Mouse (Mus musculus) gastrocnemius, postnatal 36 days (tissue): ENCODE data around the gene Ddi2. TPM values are rescaled to one million over a fixed set of nuclear protein-coding genes. Genes with fewer than 3 reads are reported as not detected.

Experiments used
- DNase-seq, 2 experiments: peaks; one replicate each; pipeline ENCODE4 v3.0.0; 2022
- intact Hi-C: fragments of 180-260 bp; cut with DNase I; formaldehyde crosslinking; loops from one replicate; pipeline ENCODE4 v1.15.1; 2025
- total RNA-seq, 2 experiments: library from RNA; stranded (reverse); gene quantifications; 2 replicates each; pipeline ENCODE4 v1.2.3; 2021

Gene Ddi2
- total RNA-seq, 2 experiments from 2014 or later = 38.7 to 50.5 TPM

DNA sequence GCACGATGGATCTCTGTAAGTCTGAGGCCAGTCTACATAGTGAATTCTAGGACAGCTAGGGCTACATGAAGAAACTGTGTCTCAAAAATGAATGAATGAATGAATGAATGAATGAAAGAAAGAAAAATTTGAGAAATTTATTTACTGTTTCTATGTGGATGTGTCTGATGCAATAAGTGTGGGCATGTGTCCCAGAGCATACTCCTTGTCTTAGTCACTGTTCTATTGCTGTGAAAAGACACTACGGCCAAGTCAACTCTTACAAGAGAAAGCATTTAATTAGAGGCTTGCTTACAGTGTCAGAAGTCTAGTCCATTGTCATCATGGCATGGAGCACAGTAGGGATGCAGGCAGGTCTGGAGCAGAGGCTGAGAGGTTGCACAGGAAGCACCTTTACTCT is 14.2 kb downstream of the Ddi2 start:
- intact Hi-C loops = no loop called here
- DNase-seq = no peak

GRCm38 (mm10) chr4:141708005-141708404 is 15.2 kb downstream of the Ddi2 start:
- intact Hi-C loops = no loop called here
- DNase-seq = no peak

DNA sequence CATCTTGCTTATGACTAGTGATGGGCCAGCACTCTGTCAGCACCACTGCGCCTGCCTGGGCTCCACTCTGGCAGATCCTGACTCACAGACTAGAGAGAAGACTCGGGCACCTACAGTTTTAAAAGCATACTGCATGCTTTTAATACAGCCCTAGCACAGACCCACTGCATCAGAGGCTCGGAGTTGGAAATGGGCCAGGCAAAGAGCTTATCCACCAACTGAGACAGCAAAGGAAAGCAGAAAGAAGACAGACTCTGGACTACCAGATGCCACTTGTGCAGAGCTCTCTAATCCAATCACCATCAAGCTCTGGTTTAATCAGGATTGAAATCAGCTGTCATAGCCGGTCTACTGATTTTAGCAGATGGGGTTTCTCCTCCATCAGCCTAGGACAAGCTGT is 17.9 kb downstream of the Ddi2 start:
- intact Hi-C loops = no loop called here
- no peak for DNase-seq

- intact Hi-C loops = no loop called here
- peak in 1 of 2 experiments; percentile 12 for DNase-seq
Measured at GRCm38 (mm10) chr4:141704625-141705024, 18.6 kb downstream of the Ddi2 start.

DNA sequence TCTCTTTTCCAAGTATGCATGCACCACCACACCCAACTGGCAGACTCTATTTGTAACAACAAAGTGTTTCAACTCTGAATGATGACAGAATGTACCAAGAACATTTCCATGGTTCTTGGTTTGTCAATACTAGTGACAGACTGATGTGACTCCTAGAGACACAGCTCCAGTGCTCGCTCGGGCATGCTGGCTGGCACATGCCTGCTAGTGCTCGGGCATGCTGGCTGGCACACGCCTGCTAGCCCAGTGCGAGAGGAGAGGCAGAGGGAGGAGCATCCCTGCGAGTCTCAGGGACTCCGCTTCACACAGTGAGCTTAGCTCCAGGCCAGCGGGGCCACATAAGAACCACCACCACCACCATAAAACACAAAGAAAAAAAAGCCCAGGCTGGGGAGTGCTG is 28.5 kb downstream of the Ddi2 start:
- intact Hi-C loops = no loop called here
- DNase-seq = no peak

- DNase-seq = no peak
- intact Hi-C loops = no loop called here
Measured at GRCm38 (mm10) chr4:141688505-141688904, 34.7 kb downstream of the Ddi2 start.

DNA sequence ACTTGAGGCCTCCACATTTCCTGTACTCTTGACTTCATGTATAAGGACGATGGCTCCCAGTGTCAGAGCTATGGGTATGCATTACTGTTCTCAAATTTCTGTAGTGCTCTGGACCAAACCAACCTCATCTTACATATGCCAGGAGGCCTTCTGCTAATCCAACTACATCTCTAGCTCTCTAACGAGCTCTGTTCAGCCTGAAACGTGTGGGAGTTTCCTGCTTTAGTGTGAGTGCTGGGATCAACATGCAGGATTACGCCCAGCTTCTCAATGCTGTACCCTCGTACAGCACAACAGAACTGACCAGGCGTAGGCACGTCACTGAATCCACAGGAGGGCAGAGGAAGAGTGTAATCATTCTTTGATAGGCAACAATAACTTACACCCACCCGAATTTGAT is 36.7 kb downstream of the Ddi2 start:
- no peak for DNase-seq
- intact Hi-C loops = no loop called here

DNA sequence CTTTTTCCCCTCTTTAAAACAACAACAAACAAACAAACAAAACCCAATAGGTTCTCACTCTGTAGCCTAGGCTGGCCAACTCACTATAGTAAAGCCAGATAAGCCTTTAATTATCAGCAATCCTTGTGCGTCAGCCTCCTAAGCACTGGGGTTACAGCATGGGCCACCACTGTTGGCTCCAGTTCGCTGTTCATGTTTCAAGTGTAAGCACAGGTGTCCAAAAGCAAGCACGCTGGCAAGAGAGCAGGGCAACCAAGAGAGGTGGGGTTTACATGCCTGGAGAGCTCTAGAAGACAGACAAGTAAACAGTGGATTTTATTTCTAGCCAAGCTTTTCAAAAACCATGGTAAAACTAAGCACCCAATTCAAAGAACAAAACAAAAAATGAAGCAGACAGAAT is 37.1 kb downstream of the Ddi2 start:
- DNase-seq = no peak
- intact Hi-C loops = no loop called here

DNA sequence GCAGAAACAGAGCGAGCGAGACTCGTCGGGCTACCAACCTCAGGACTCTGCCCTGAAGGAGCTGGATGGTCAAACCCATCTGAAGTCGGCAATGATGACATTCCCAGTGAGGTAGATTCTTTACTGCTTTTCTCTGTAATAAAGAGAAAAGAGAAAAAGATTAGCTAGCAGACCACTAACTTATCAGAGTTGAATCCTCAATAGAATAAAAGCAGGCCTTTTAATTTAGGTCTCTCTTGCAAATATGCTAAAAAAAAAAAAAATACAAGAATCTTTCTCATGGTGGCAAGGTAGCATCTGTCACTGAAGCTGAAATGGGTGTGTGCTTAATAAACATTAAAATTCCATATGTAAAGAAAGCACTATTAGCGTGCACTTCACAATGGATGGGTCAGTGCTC is 37.7 kb downstream of the Ddi2 start, which contains the start of gene Rsc1a1:
Gene Rsc1a1, minus strand, starts transcription at position 101 of the 400 bp plus-strand sequence.
- no peak for DNase-seq
- intact Hi-C loops = no loop called here

DNA sequence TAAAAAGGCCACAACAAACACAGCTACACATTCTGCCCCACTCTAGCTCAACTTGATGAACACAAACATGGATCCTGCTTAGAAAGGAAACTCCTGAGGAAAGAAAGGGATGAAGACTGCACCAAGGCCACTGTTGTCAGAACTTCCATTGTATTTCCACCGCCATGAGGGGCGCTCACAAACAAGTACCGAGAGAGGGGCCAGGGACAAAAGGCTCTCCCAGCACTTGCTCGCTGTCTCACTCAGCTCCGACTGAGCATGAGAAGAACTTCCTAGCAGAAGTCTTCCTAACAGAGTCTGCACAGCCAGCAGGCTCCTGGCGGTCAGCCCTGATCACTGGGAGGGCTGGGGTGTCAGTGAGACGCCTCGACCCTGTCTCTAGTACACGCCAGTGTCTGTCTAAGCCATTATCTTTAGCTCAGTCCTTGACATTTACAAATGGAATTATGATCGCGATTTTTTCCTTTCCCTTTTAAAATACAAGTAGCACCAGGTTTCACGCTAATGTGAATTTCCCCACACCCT is 40.5 kb downstream of the Ddi2 start:
- DNase-seq = no peak
- intact Hi-C loops = no loop called here

DNA sequence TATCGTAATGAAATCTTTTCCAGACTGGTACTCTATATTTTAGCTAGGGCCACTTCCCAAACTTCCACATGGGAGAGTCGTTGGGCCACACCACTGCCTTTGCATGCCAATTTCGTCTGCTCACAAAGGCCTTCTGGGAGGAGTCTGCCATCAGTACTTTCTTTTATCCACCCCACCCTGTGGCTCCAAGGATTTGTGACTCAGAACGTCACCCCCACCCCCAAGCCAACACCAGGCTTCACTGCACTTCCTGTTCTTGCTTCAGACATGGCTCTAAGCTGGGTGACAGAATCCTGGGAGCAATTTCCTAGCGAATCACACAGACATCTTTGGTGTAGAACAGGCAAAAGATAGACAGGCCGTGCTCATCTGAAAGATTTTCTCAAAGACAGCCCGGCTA is 41.5 kb downstream of the Ddi2 start:
- intact Hi-C loops = no loop called here

DNA sequence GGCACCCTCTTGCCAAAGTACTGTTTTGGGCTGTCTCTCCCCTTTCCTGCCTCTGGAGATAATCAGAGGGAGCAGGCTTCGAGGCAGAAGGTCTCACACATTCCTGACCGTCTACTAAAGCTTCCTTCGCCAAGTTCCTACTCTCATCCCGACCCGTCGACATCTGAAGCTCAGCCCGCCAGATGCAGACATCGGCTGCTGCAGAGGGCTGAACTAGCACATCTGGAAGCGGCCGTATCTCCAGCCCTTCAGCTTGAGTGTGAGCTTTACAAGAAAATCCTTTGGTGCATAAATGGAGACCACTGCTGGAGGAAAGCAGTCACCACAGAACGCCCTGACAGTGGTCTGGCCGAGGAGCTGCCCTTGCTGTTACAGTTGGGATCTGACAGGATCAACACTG is 42.3 kb downstream of the Ddi2 start:
- intact Hi-C loops = no loop called here
- no peak for DNase-seq

More for the DNA sequence above, 41.5 kb downstream of the Ddi2 start:
- peak in 1 of 2 experiments; percentile 40 for DNase-seq

- intact Hi-C loops = no loop called here
- no peak for DNase-seq
Measured at GRCm38 (mm10) chr4:141679016-141679415, 44.2 kb downstream of the Ddi2 start.

DNA sequence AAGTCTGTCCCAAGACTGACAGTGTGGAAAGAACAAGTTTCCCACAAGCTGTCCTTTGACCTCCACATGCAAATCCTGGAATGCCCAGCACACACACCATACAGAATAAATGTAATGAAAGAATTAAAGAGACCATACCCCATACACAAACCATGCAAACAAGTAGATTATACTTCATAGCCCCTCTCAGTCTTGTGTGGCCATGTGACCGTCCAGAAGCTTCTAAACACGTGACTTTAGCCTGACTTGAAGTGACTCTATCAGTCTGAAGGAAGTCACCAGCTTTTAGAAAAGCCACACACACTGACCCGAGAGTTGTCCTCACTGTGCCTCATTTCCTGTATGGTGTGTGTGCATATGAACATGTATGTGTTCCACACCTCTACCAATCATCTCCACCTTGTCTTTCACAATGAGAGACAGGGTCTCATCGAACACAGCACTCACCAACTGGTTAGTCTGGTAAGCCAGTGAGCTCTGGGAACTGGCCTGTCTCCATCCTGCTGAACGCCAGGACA is 46.7 kb downstream of the Ddi2 start:
- intact Hi-C loops = no loop called here

GRCm38 (mm10) chr4:141672325-141672724 is 50.9 kb downstream of the Ddi2 start:
- intact Hi-C loops = no loop called here
- no peak for DNase-seq

More for the DNA sequence above, 46.7 kb downstream of the Ddi2 start:
- no peak for DNase-seq

- intact Hi-C loops = no loop called here
- no peak for DNase-seq
Measured at GRCm38 (mm10) chr4:141671389-141671788, 51.8 kb downstream of the Ddi2 start.

- intact Hi-C loops = no loop called here
- DNase-seq = no peak
Measured at GRCm38 (mm10) chr4:141669898-141670712, 53.1 kb downstream of the Ddi2 start.

DNA sequence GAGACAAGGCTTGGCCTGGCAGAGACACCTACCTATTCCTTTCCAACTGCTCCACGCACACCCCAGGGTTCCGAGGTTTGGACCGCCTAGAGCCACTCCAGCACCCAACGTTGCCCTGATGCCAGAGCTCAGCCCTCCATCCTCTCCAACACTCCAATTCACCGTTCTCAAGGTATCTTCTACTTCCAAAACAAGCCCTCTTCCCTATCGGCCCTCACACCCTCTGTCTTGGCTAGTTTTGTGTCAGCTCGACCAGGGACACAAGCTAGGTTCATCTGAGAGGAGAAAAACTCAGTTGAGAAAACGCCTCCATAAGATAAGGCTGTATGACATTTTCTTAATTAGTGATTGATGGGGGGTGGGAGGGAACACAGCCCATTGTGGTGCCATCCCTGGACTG is 58.4 kb downstream of the Ddi2 start, which contains the start of gene Plekhm2:
Gene Plekhm2, minus strand, starts transcription at position 101 of the 400 bp plus-strand sequence.
- intact Hi-C loops = no loop called here
- DNase-seq = no peak

GRCm38 (mm10) chr4:141664011-141664745 is 59.0 kb downstream of the Ddi2 start:
- intact Hi-C loops = no loop called here
- peak; percentile 71 for DNase-seq

GRCm38 (mm10) chr4:141663122-141663931 is 59.9 kb downstream of the Ddi2 start:
- peak in 1 of 2 experiments; percentile 50 for DNase-seq
- intact Hi-C loops = no loop called here
